Mouse (Mus musculus) thymus, postnatal 10 days (tissue): ENCODE data around the gene Gm10100.
"Not testable (repeated sequence)": the region's sequence is repeated elsewhere in the genome, so short reads cannot be mapped to it uniquely, and the experiment has no call there.

Source experiments
- DNase-seq, 2 experiments: peaks; one replicate each; pipeline ENCODE4 v3.0.0; 2021; ENCODE audit warnings: low spot score in 2 of 2

The Gm10100 gene

GRCm38 (mm10) chr10:77726186-77726585 is at the start of gene Gm10100:
TSS of gene Gm10100 (plus strand) at chr10:77726486.
- DNase-seq, result no peak

GRCm38 (mm10) chr10:77677562-77677961 is 48.7 kb upstream of the Gm10100 start:
- DNase-seq, result peak in 1 of 2 experiments; percentile 26

GRCm38 (mm10) chr10:77682994-77683393 is 43.3 kb upstream of the Gm10100 start:
- no peak for DNase-seq

GRCm38 (mm10) chr10:77684181-77684580 is 42.1 kb upstream of the Gm10100 start:
- no peak for DNase-seq

- DNase-seq, result no peak
Measured at GRCm38 (mm10) chr10:77685895-77686664, 40.2 kb upstream of the Gm10100 start, which contains the start of gene Tspear. TSS of gene Tspear (plus strand) at chr10:77686569.

GRCm38 (mm10) chr10:77687021-77687420 is 39.3 kb upstream of the Gm10100 start:
- no peak for DNase-seq

GRCm38 (mm10) chr10:77690356-77690807 is 35.9 kb upstream of the Gm10100 start, which contains the start of gene Gm19402:
TSS of gene Gm19402 (minus strand) at chr10:77690757.
- not testable (repeated sequence) for DNase-seq

- DNase-seq, result no peak
Measured at GRCm38 (mm10) chr10:77697133-77697532, 29.2 kb upstream of the Gm10100 start, which contains the start of gene Gm9508. TSS of gene Gm9508 (minus strand) at chr10:77697233.

- DNase-seq, result no peak
Measured at GRCm38 (mm10) chr10:77706326-77706725, 20.0 kb upstream of the Gm10100 start, which contains the start of gene Gm10272. TSS of gene Gm10272 (plus strand) at chr10:77706626.

- DNase-seq, result no peak
Measured at GRCm38 (mm10) chr10:77709831-77710230, 16.5 kb upstream of the Gm10100 start.

GRCm38 (mm10) chr10:77711157-77711556 is 15.1 kb upstream of the Gm10100 start, which contains the start of gene Gm10024:
TSS of gene Gm10024 (plus strand) at chr10:77711457.
- not testable (repeated sequence) for DNase-seq

- DNase-seq, result no peak
Measured at GRCm38 (mm10) chr10:77713734-77714133, 12.6 kb upstream of the Gm10100 start.

- no peak for DNase-seq
Measured at GRCm38 (mm10) chr10:77715507-77715906, 10.8 kb upstream of the Gm10100 start, which contains the start of gene Gm10142. TSS of gene Gm10142 (plus strand) at chr10:77715807.

- not testable (repeated sequence) for DNase-seq
Measured at GRCm38 (mm10) chr10:77720299-77720698, 6.0 kb upstream of the Gm10100 start, which contains the start of gene Krtap12-1. TSS of gene Krtap12-1 (plus strand) at chr10:77720599.

GRCm38 (mm10) chr10:77724855-77725254 is 1.4 kb upstream of the Gm10100 start:
- DNase-seq, result no peak

GRCm38 (mm10) chr10:77728280-77728679 is 2.0 kb downstream of the Gm10100 start:
- DNase-seq, result no peak

GRCm38 (mm10) chr10:77729241-77729640 is 3.0 kb downstream of the Gm10100 start:
- DNase-seq, result peak in 1 of 2 experiments; percentile 20

GRCm38 (mm10) chr10:77735928-77736327 is 9.6 kb downstream of the Gm10100 start:
- no peak for DNase-seq

GRCm38 (mm10) chr10:77738929-77739328 is 12.6 kb downstream of the Gm10100 start:
- no peak for DNase-seq

- not testable (repeated sequence) for DNase-seq
Measured at GRCm38 (mm10) chr10:77741924-77742688, 15.8 kb downstream of the Gm10100 start, which contains the start of gene Gm18596. TSS of gene Gm18596 (minus strand) at chr10:77742638.

GRCm38 (mm10) chr10:77750686-77751085 is 24.4 kb downstream of the Gm10100 start:
- not testable (repeated sequence) for DNase-seq

GRCm38 (mm10) chr10:77751254-77751653 is 25.0 kb downstream of the Gm10100 start, which contains the start of gene Gm9736:
TSS of gene Gm9736 (minus strand) at chr10:77751354.
- not testable (repeated sequence) for DNase-seq
